10 mouse cellular contexts compared by ENCODE assay signal in the genomic region with DNA sequence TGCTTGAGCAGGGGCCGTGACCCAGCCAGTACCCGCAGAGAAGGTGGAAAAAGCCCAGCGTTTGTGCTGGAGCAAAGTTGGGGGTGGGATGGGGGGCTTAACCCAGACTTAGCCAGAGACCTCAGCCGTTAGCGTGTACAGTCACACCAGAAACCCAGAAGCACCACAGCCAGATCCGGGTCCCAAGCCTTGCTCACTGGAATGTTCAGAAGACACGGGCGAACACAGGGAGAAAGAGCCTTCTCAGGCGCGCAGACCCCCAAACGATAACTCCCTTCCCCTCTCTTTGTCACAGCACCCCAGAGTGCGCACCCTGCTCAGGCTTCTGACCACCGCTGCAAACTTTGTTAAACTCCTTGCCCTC. TPM values are rescaled to one million over a fixed set of nuclear protein-coding genes. Genes with fewer than 3 reads are reported as not detected.
DNase-seq lines count a peak whose midpoint lies in the region; ATAC-seq and TF ChIP-seq lines count a peak whose summit lies in the region.
"Had no signal": no experiment of that assay in that cellular context is flagged by ENCODE, and none has a peak within 500 bp of the region (broad histone marks: within the 10 kb centered on the region; RNA-seq: fewer than 3 reads in every experiment).

No protein-coding gene starts in this region.

- no peaks in the 10 kb centered on the region for H3K36me3 ChIP-seq in forebrain, embryonic 11.5 days (ENCODE audit: control insufficient read depth, insufficient read depth, low read length)
- no peaks in the 10 kb centered on the region for H3K36me3 ChIP-seq in forebrain, postnatal 0 days (ENCODE audit: insufficient read depth)
- H3K36me3 ChIP-seq in E14TG2a.4 (ENCODE audit: insufficient read depth, low read length), result no peaks in the 10 kb centered on the region
- no peaks in the 10 kb centered on the region for H3K36me3 ChIP-seq in heart, postnatal 0 days (replicated peaks; ENCODE audit: control insufficient read depth, insufficient read depth, low read length)
- no peaks in the 10 kb centered on the region for H3K36me3 ChIP-seq in liver, embryonic 14.5 days (replicated peaks; ENCODE audit: control insufficient read depth, insufficient read depth, low read depth)

- no peak overlapping the region for H3K9ac ChIP-seq in forebrain, embryonic 11.5 days (ENCODE audit: low read length)
- H3K9ac ChIP-seq in forebrain, postnatal 0 days, result no peak overlapping the region
- no peak overlapping the region for H3K9ac ChIP-seq in heart, postnatal 0 days (replicated peaks; ENCODE audit: low read depth, low read length)
- H3K9ac ChIP-seq in liver, embryonic 14.5 days (replicated peaks), result no peak overlapping the region

- no peak for TF ChIP-seq EP300 in heart, postnatal 0 days (IDR thresholded peaks at IDR 0.05; ENCODE audit: low read depth)
- TF ChIP-seq EP300 in liver, embryonic 14.5 days (IDR thresholded peaks at IDR 0.05; ENCODE audit: low read depth), result no peak

- peaks cover 11% of the 10 kb centered on the region; the same call in 1 of the 2 replicates for H3K4me1 ChIP-seq in forebrain, embryonic 11.5 days (replicated peaks; ENCODE audit: control insufficient read depth, insufficient read depth, low read length)
- H3K4me1 ChIP-seq in forebrain, postnatal 0 days (ENCODE audit: insufficient read depth), result no peaks in the 10 kb centered on the region
- H3K4me1 ChIP-seq in E14TG2a.4 (replicated peaks; ENCODE audit: low read depth, low read length), result peaks cover 37% of the 10 kb centered on the region
- no peaks in the 10 kb centered on the region for H3K4me1 ChIP-seq in heart, postnatal 0 days (ENCODE audit: control insufficient read depth, insufficient read depth)
- H3K4me1 ChIP-seq in liver, embryonic 14.5 days (replicated peaks; ENCODE audit: control insufficient read depth in 2 of 2, insufficient read depth in 2 of 2, low read length in 1 of 2), result no peaks in the 10 kb centered on the region

- no peak for TF ChIP-seq CTCF in forebrain, postnatal 0 days (IDR thresholded peaks at IDR 0.05; ENCODE audit: low read depth)
- no peak for TF ChIP-seq CTCF in E14TG2a.4 (conservative IDR thresholded peaks at IDR 0.05; ENCODE audit: low read length)
- TF ChIP-seq CTCF in heart, postnatal 0 days (IDR thresholded peaks at IDR 0.05; ENCODE audit: low read depth), result no peak
- no peak for TF ChIP-seq CTCF in liver, embryonic 14.5 days (IDR thresholded peaks at IDR 0.05; ENCODE audit: low read depth)

- H3K9me3 ChIP-seq in forebrain, embryonic 11.5 days (ENCODE audit: control insufficient read depth, low read length), result no peaks in the 10 kb centered on the region
- no peaks in the 10 kb centered on the region for H3K9me3 ChIP-seq in forebrain, postnatal 0 days (ENCODE audit: low read length)
- 0 out of 2 replicates have a peak, but pooled peaks cover 4% of the 10 kb centered on the region for H3K9me3 ChIP-seq in E14TG2a.4 (ENCODE audit: low read length)
- H3K9me3 ChIP-seq in heart, postnatal 0 days (replicated peaks; ENCODE audit: control insufficient read depth, low read length), result no peaks in the 10 kb centered on the region
- no peaks in the 10 kb centered on the region for H3K9me3 ChIP-seq in liver, embryonic 14.5 days (ENCODE audit: control insufficient read depth, low read length)

- DNase-seq in forebrain, embryonic 11.5 days (ENCODE audit: low spot score), result peak; percentile 57
- DNase-seq in forebrain, postnatal 0 days, result no peak
- DNase-seq in heart, postnatal 0 days (ENCODE audit: low spot score), result no peak
- no peak for DNase-seq in liver, embryonic 14.5 days (ENCODE audit: low read depth in 3 of 3, low spot score in 3 of 3)
- no peak for DNase-seq in left cerebral cortex, postnatal 14 days (ENCODE audit: low spot score in 2 of 2)
- DNase-seq in layer of hippocampus, postnatal 36 days, result no peak
- no peak for DNase-seq in ovary, postnatal 14 days (ENCODE audit: low spot score)

- no peak overlapping the region for H3K27ac ChIP-seq in forebrain, embryonic 11.5 days (ENCODE audit: low read depth, low read length)
- H3K27ac ChIP-seq in forebrain, postnatal 0 days (ENCODE audit: low read depth, low read length), result no peak overlapping the region
- H3K27ac ChIP-seq in heart, postnatal 0 days (ENCODE audit: low read depth), result no peak overlapping the region
- no peak overlapping the region for H3K27ac ChIP-seq in liver, embryonic 14.5 days

- intact Hi-C loops in left cerebral cortex, postnatal 14 days (cut with DNase I), result loop anchor here (5.0 kb wide), 1 partner anchor 411 kb away; the partner anchor contains the start of gene Tlx1

- 0% methylated on average over 13 of the region's 13 CpGs for WGBS in forebrain, embryonic 11.5 days
- WGBS in forebrain, postnatal 0 days, result 3% methylated on average over 13 of the region's 13 CpGs
- 3% methylated on average over 13 of the region's 13 CpGs for WGBS in heart, postnatal 0 days
- WGBS in liver, embryonic 14.5 days (ENCODE audit: insufficient replicate concordance), result 4% methylated on average over 13 of the region's 13 CpGs

- no peak for ATAC-seq in forebrain, embryonic 11.5 days (replicated peaks; ENCODE audit: low FRiP score)
- ATAC-seq in forebrain, postnatal 0 days, result no peak
- no peak for ATAC-seq in heart, postnatal 0 days (ENCODE audit: insufficient read depth, low read depth)
- ATAC-seq in liver, embryonic 14.5 days (ENCODE audit: insufficient read depth), result no peak

- H3K4me2 ChIP-seq in forebrain, embryonic 11.5 days (ENCODE audit: low read depth, low read length, severe bottlenecking), result 0 out of 2 replicates have a peak overlapping the region, but pooled peaks have one; percentile 16
- no peak overlapping the region for H3K4me2 ChIP-seq in forebrain, postnatal 0 days (ENCODE audit: low read depth)
- peak overlapping the region; percentile 45 for H3K4me2 ChIP-seq in heart, postnatal 0 days (ENCODE audit: low read depth, low read length)
- peak overlapping the region; percentile 40 for H3K4me2 ChIP-seq in liver, embryonic 14.5 days (ENCODE audit: low read depth)

- H3K27me3 ChIP-seq in forebrain, embryonic 11.5 days (ENCODE audit: control insufficient read depth, insufficient read depth, low read length), result peaks cover 87% of the 10 kb centered on the region
- peaks cover 90% of the 10 kb centered on the region for H3K27me3 ChIP-seq in forebrain, postnatal 0 days (ENCODE audit: insufficient read depth, low read length)
- H3K27me3 ChIP-seq in E14TG2a.4 (ENCODE audit: insufficient read depth, low read length), result peaks cover 99% of the 10 kb centered on the region
- peaks cover 98% of the 10 kb centered on the region for H3K27me3 ChIP-seq in heart, postnatal 0 days (ENCODE audit: control insufficient read depth, insufficient read depth, low read length)
- peaks cover 75% of the 10 kb centered on the region for H3K27me3 ChIP-seq in liver, embryonic 14.5 days (ENCODE audit: control insufficient read depth, insufficient read depth, low read length)

- no peak overlapping the region for H3K4me3 ChIP-seq in forebrain, embryonic 11.5 days (ENCODE audit: low read depth, low read length)
- no peak overlapping the region for H3K4me3 ChIP-seq in forebrain, postnatal 0 days (ENCODE audit: low read depth, low read length)
- peak overlapping the region; percentile 50 for H3K4me3 ChIP-seq in E14TG2a.4 (replicated peaks; ENCODE audit: low read length)
- H3K4me3 ChIP-seq in heart, postnatal 0 days (ENCODE audit: low read depth, low read length), result peak overlapping the region; percentile 32
- no peak overlapping the region for H3K4me3 ChIP-seq in liver, embryonic 14.5 days (ENCODE audit: insufficient read depth in 1 of 2, low read depth in 2 of 2, low read length in 2 of 2)

RNA-seq across cellular contexts. Expression of gene Pax2, which starts 14.1 kb away (rescaled TPM):
- polyA plus RNA-seq in forebrain, embryonic 11.5 days (2014; fragmentation: Nextera tagmentation; extraction: Ambion mirVana), result 0.20 and 0.39 TPM in 2 replicates
- 0.05 TPM in 1 of 2 replicates, not detected in the other for total RNA-seq in forebrain, postnatal 0 days (2014; rRNA removed)
- 0.06 TPM in 2 replicates for polyA plus RNA-seq in forebrain, postnatal 0 days (2015; fragmentation: Nextera tagmentation; extraction: Ambion mirVana)
- total RNA-seq in heart, postnatal 0 days (2014; rRNA removed; ENCODE audit: low replicate concordance), result not detected in 2 replicates
- polyA plus RNA-seq in heart, postnatal 0 days (2015; fragmentation: Nextera tagmentation; extraction: Ambion mirVana), result not detected in 2 replicates
- 0.02 TPM in 1 of 2 replicates, not detected in the other for polyA plus RNA-seq in liver, embryonic 14.5 days (2012; rRNA removed)
- polyA plus RNA-seq in liver, embryonic 14.5 days (2014; fragmentation: Nextera tagmentation; extraction: Ambion mirVana), result not detected in 2 replicates
- total RNA-seq in left cerebral cortex, postnatal 14 days (2021), result under 1 TPM; 0.11 to 0.22 TPM
- under 1 TPM; 0.32 to 0.35 TPM for total RNA-seq in layer of hippocampus, postnatal 36 days (2021)
- total RNA-seq: gastrocnemius, adult 18-20 months; megakaryocyte, adult 5-6 weeks had no signal

Comparison
In these comparisons a context has a peak if more than half of its experiments do, and no peak if none do; other contexts are left out.
1. H3K4me3 ChIP-seq: peak in E14TG2a.4 (single experiment) and heart, postnatal 0 days (single experiment); none in forebrain, embryonic 11.5 days (single experiment), forebrain, postnatal 0 days (single experiment) and liver, embryonic 14.5 days (0 of 2).